Mouse (Mus musculus) lung, adult 10 weeks (tissue): ENCODE data around the gene Olfr998. TPM values are rescaled to one million over a fixed set of nuclear protein-coding genes. Genes with fewer than 3 reads are reported as not detected.

Experiments used
- polyA plus RNA-seq: library from polyadenylated mRNA; stranded (reverse); fragments of 350-450 nt; fragmentation: Illumina TruSeq; extraction: RNeasy Lipid Tissue Mini Kit (QIAGEN cat#74804); gene quantifications from one replicate; pipeline ENCODE4 v1.2.3, GENCODE M21; 2014; ENCODE audit warnings: low read depth, low replicate concordance; ENCODE audit not compliant: insufficient read depth

The Olfr998 gene
- polyA plus RNA-seq = not detected

DNA sequence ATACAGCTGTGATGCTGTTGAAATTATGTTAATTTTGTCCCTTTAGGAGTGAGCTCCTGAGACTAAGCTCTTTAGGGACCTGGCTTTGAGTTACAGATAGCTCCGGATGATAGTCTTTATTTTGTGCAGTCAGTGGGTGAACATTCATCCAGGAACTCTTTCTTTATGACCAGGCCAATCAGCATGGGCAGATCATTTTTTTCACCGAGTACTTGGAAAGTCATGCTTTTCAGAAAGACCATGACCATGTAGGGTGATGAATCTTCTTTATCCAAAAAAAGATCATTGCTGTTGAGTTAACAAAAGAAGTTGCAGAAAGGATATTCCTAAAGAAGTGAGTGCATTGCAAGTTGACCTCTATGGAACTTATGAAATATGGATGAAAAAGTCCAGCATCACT, at the start of gene Olfr998:
Olfr998 (plus strand) TSS at position 301 of the 400 bp plus-strand sequence.

DNA sequence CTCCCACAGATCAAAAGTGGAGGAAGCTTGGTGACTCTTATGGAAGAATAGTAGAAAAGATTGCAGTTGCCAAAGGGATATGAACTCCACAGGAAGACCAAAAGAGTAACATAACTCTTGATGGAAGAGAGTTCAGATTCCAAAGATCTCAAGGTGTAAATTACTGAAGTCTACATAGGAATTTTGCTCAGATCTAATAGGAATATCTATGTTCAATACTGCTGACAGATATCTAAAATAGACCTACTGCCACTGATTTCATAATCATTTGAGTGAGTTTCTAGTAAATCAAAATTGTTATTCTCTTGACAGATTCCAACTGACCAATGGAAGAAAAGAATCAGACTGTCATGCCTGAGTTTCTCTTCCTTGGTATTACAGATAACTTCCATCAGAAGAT, 9.8 kb upstream of the Olfr998 start, which contains the start of gene Olfr996:
Olfr996 (plus strand) TSS at position 301 of the 400 bp plus-strand sequence.

GRCm38 (mm10) chr2:85611803-85612202, 23.1 kb downstream of the Olfr998 start, which contains the start of gene Olfr1000:
Olfr1000 (minus strand) TSS chr2:85611903.

Other genes with a start within 250 kb of the Olfr998 start
- gene Olfr987, start 249.6 kb upstream of the Olfr998 start, polyA plus RNA-seq = not detected
- gene Olfr988, start 225.7 kb upstream of the Olfr998 start, polyA plus RNA-seq = not detected
- gene Olfr992, start 179.5 kb upstream of the Olfr998 start, polyA plus RNA-seq = not detected
- not detected for gene Olfr993, start 174.1 kb upstream of the Olfr998 start, polyA plus RNA-seq
- gene Olfr994, start 152.5 kb upstream of the Olfr998 start, polyA plus RNA-seq = not detected
- gene Olfr995, start 145.3 kb upstream of the Olfr998 start, polyA plus RNA-seq = not detected
- not detected for gene 4833423E24Rik, start 69.9 kb upstream of the Olfr998 start, polyA plus RNA-seq
- not detected for gene Olfr996, start 9.7 kb upstream of the Olfr998 start, polyA plus RNA-seq
- not detected for gene Olfr1000, start 23.0 kb downstream of the Olfr998 start, polyA plus RNA-seq
- not detected for gene Olfr1002, start 61.8 kb downstream of the Olfr998 start, polyA plus RNA-seq
- gene Olfr154, start 75.5 kb downstream of the Olfr998 start, polyA plus RNA-seq = not detected
- gene Olfr1006, start 89.8 kb downstream of the Olfr998 start, polyA plus RNA-seq = not detected
- gene Olfr1008, start 100.5 kb downstream of the Olfr998 start, polyA plus RNA-seq = not detected
- not detected for gene Olfr1009, start 126.5 kb downstream of the Olfr998 start, polyA plus RNA-seq
- not detected for gene Olfr1012, start 173.8 kb downstream of the Olfr998 start, polyA plus RNA-seq
- gene Olfr1013, start 178.2 kb downstream of the Olfr998 start, polyA plus RNA-seq = not detected
- not detected for gene Olfr1014, start 183.8 kb downstream of the Olfr998 start, polyA plus RNA-seq
- gene Olfr1015, start 193.1 kb downstream of the Olfr998 start, polyA plus RNA-seq = not detected
- gene Olfr1016, start 213.6 kb downstream of the Olfr998 start, polyA plus RNA-seq = not detected
- gene Olfr1018, start 229.5 kb downstream of the Olfr998 start, polyA plus RNA-seq = not detected